Mouse (Mus musculus): ENCODE data around the gene Cluh. TPM values are rescaled to one million over a fixed set of nuclear protein-coding genes. Genes with fewer than 3 reads are reported as not detected.

Cluh gene
- total and polyA plus RNA-seq, 3 experiments, result 133 to 222 (median 200) TPM

DNA sequence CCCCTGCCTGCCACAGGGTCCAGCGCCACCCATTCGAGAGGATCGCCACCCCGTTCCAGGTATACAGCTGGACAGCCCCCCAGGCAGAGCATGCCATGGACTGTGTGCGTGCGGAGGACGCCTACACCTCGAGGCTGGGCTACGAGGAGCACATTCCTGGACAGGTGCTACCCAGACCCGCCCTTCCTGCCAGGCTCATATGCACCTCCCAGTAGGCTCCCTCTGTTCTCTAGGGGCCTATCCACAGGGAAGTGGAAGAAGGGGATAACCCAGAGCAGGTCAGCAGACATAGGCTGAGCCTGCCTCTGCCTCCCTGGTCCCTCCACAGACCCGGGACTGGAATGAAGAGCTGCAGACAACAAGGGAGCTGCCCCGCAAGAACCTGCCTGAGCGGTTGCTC lies 11.0 kb downstream of the Cluh start:
- WGBS, result 90% methylated on average over 13 of the region's 13 CpGs

DNA sequence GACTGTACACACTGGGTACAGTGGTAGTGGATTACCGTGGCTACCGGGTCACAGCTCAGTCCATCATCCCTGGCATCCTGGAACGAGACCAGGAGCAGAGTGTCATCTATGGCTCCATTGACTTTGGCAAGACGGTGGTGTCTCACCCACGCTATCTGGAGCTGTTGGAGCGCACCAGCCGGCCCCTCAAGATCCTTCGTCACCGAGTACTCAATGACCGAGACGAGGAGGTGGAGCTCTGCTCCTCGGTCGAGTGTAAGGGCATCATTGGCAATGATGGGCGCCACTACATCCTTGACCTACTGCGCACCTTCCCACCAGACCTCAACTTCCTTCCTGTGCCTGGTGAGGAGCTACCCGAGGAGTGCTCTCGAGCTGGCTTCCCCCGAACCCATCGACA lies 12.3 kb downstream of the Cluh start:
- 80% methylated on average over 19 of the region's 19 CpGs for WGBS
- DNase-seq, result no peak
- Histone ChIP-seq H3K4me1 (ENCODE audit: control insufficient read depth, insufficient read depth, low read length) (no peaks in the 10 kb centered on the region), H3K27ac (no peak overlapping the region), H3K79me2 (replicated peaks; ENCODE audit: control insufficient read depth, insufficient read depth, low read length) (no peaks in the 10 kb centered on the region), H3K9ac (ENCODE audit: low read depth, low read length) (no peak overlapping the region), H3K36me3 (ENCODE audit: control insufficient read depth, insufficient read depth, low read length) (no peaks in the 10 kb centered on the region), H3K4me3 (no peak overlapping the region), H3K27me3 (ENCODE audit: control insufficient read depth, insufficient read depth, low read length) (no peaks in the 10 kb centered on the region)
- no peak for TF ChIP-seq POLR2A (IDR thresholded peaks at IDR 0.05; ENCODE audit: insufficient read depth, low read depth, low read length)
- no peak for TF ChIP-seq EP300 (IDR thresholded peaks at IDR 0.05; ENCODE audit: insufficient read depth, low read depth, low read length)
- no peak for TF ChIP-seq CTCF (IDR thresholded peaks at IDR 0.05)
- intact Hi-C loops (cut with DNase I), result no loop called here

More for the DNA sequence above, 11.0 kb downstream of the Cluh start:
- Histone ChIP-seq H3K4me1 (ENCODE audit: control insufficient read depth, insufficient read depth, low read length) (no peaks in the 10 kb centered on the region), H3K9ac (ENCODE audit: low read depth, low read length) (no peak overlapping the region), H3K79me2 (replicated peaks; ENCODE audit: control insufficient read depth, insufficient read depth, low read length) (no peaks in the 10 kb centered on the region), H3K4me3 (no peak overlapping the region), H3K27ac (no peak overlapping the region), H3K27me3 (ENCODE audit: control insufficient read depth, insufficient read depth, low read length) (no peaks in the 10 kb centered on the region), H3K36me3 (ENCODE audit: control insufficient read depth, insufficient read depth, low read length) (no peaks in the 10 kb centered on the region)
- TF ChIP-seq EP300 (IDR thresholded peaks at IDR 0.05; ENCODE audit: insufficient read depth, low read depth, low read length) (no peak), POLR2A (IDR thresholded peaks at IDR 0.05; ENCODE audit: insufficient read depth, low read depth, low read length) (no peak), CTCF (IDR thresholded peaks at IDR 0.05) (no peak)
- DNase-seq, result peak in 1 of 2 experiments; percentile 17
- intact Hi-C loops (cut with DNase I), result no loop called here

DNA sequence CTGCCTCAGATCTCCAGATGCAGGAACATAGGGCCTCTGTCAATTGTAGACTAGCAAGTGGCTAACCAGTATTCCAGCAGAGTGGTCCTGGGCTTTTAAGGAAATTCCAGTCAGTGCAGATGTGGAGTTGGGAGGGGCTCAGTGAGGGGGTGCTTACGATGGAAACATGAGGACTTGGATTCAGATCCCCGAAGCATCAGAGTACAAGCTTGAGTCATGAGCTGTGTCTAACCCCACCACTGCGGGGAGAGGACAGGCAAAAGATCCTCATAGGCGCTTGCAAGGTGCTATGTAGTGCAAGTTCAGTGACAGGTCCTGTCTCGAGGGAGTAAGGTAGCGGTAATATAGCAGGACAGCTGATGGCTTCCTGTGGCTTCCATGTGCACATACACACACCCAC lies 12.9 kb downstream of the Cluh start:
- DNase-seq, result no peak

DNA sequence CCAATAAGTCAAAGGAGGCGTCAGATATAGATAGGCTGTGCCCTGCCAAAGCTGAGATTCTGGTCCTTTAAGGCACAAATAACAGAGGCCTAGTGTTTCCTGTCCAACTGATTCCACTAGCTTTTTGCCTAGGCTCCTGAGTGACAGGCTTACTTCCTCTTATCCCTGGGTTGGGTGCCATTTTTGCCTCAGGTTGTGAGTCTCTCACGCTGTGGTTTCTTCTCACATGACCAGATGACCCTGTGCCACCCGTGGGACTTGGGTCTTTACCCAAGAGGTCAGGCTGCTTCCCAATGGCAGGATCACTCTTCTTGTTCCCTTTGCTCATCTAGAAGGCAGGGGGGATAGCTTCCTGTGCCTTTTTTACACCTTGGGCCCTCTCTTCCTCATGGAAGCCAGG lies 15.0 kb downstream of the Cluh start:
- WGBS, result 67% methylated on average over 3 of the region's 3 CpGs
- DNase-seq, result no peak
- Histone ChIP-seq H3K79me2 (replicated peaks; ENCODE audit: control insufficient read depth, insufficient read depth, low read length) (no peaks in the 10 kb centered on the region), H3K9ac (ENCODE audit: low read depth, low read length) (no peak overlapping the region), H3K4me3 (no peak overlapping the region), H3K27ac (no peak overlapping the region), H3K4me1 (ENCODE audit: control insufficient read depth, insufficient read depth, low read length) (no peaks in the 10 kb centered on the region), H3K36me3 (ENCODE audit: control insufficient read depth, insufficient read depth, low read length) (no peaks in the 10 kb centered on the region), H3K27me3 (ENCODE audit: control insufficient read depth, insufficient read depth, low read length) (no peaks in the 10 kb centered on the region)
- TF ChIP-seq POLR2A (IDR thresholded peaks at IDR 0.05; ENCODE audit: insufficient read depth, low read depth, low read length), result no peak
- TF ChIP-seq CTCF (IDR thresholded peaks at IDR 0.05), result no peak
- TF ChIP-seq EP300 (IDR thresholded peaks at IDR 0.05; ENCODE audit: insufficient read depth, low read depth, low read length), result no peak
- intact Hi-C loops (cut with DNase I), result no loop called here

More for the DNA sequence above, 12.9 kb downstream of the Cluh start:
- Histone ChIP-seq H3K4me3 (no peak overlapping the region), H3K79me2 (replicated peaks; ENCODE audit: control insufficient read depth, insufficient read depth, low read length) (no peaks in the 10 kb centered on the region), H3K4me1 (ENCODE audit: control insufficient read depth, insufficient read depth, low read length) (no peaks in the 10 kb centered on the region), H3K9ac (ENCODE audit: low read depth, low read length) (no peak overlapping the region), H3K27me3 (ENCODE audit: control insufficient read depth, insufficient read depth, low read length) (no peaks in the 10 kb centered on the region), H3K36me3 (ENCODE audit: control insufficient read depth, insufficient read depth, low read length) (no peaks in the 10 kb centered on the region), H3K27ac (no peak overlapping the region)
- 73% methylated on average over 6 of the region's 6 CpGs for WGBS
- intact Hi-C loops (cut with DNase I), result no loop called here
- TF ChIP-seq CTCF (IDR thresholded peaks at IDR 0.05) (no peak), POLR2A (IDR thresholded peaks at IDR 0.05; ENCODE audit: insufficient read depth, low read depth, low read length) (no peak), EP300 (IDR thresholded peaks at IDR 0.05; ENCODE audit: insufficient read depth, low read depth, low read length) (no peak)

DNA sequence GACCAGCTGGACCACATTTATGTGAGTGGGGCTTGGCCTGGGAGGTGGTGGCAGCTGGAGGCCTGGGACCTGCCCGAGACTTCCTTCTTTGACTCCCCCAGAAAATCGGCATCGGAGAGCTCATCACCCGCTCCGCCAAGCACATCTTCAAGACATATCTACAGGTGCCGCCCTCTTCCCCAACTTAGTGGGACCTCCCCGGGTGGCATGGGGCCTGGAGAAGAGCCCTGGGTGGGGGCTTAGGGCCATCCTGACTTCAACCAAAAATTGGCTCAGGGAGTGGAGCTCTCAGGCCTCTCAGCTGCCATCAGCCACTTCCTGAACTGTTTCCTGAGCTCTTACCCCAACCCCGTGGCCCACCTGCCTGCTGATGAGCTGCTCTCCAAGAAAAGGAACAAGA lies 15.6 kb downstream of the Cluh start:
- Histone ChIP-seq H3K4me3 (no peak overlapping the region), H3K36me3 (ENCODE audit: control insufficient read depth, insufficient read depth, low read length) (no peaks in the 10 kb centered on the region), H3K79me2 (replicated peaks; ENCODE audit: control insufficient read depth, insufficient read depth, low read length) (no peaks in the 10 kb centered on the region), H3K9ac (ENCODE audit: low read depth, low read length) (no peak overlapping the region), H3K27ac (no peak overlapping the region), H3K4me1 (ENCODE audit: control insufficient read depth, insufficient read depth, low read length) (no peaks in the 10 kb centered on the region), H3K27me3 (ENCODE audit: control insufficient read depth, insufficient read depth, low read length) (no peaks in the 10 kb centered on the region)
- DNase-seq, result no peak
- 80% methylated on average over 8 of the region's 8 CpGs for WGBS
- TF ChIP-seq EP300 (IDR thresholded peaks at IDR 0.05; ENCODE audit: insufficient read depth, low read depth, low read length), result no peak
- no peak for TF ChIP-seq POLR2A (IDR thresholded peaks at IDR 0.05; ENCODE audit: insufficient read depth, low read depth, low read length)
- TF ChIP-seq CTCF (IDR thresholded peaks at IDR 0.05), result no peak
- intact Hi-C loops (cut with DNase I), result no loop called here

DNA sequence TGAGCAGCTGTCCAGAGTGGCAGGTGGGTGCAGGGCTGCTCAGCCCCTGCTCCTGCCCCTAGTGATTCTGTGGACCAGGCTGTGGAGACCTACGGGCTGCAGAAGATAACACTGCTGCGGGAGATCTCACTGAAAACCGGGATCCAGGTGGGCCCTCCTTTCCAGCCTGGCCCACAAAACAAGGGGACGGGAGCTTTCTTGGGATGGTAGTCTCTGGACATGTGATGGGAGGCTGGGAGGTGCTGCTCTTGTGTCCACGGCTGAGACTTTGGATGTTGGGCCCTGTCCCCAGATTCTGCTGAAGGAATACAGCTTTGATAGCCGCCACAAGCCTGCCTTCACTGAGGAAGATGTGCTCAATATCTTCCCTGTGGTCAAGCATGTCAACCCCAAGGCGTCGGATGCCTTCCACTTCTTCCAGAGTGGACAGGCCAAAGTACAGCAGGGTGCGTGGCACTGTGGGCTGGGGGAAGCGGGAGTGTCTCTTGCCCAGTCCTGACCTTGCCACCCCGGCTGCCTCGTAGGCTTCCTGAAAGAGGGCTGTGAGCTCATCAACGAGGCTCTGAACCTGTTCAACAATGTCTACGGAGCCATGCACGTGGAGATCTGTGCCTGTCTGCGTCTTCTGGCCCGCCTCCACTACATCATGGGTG lies 16.5 kb downstream of the Cluh start:
- Histone ChIP-seq H3K36me3 (ENCODE audit: control insufficient read depth, insufficient read depth, low read length) (no peaks in the 10 kb centered on the region), H3K27ac (no peak overlapping the region), H3K27me3 (ENCODE audit: control insufficient read depth, insufficient read depth, low read length) (no peaks in the 10 kb centered on the region), H3K4me1 (ENCODE audit: control insufficient read depth, insufficient read depth, low read length) (no peaks in the 10 kb centered on the region), H3K9ac (ENCODE audit: low read depth, low read length) (no peak overlapping the region), H3K4me3 (no peak overlapping the region), H3K79me2 (replicated peaks; ENCODE audit: control insufficient read depth, insufficient read depth, low read length) (no peaks in the 10 kb centered on the region)
- no peak for DNase-seq
- intact Hi-C loops (cut with DNase I), result no loop called here
- TF ChIP-seq EP300 (IDR thresholded peaks at IDR 0.05; ENCODE audit: insufficient read depth, low read depth, low read length) (no peak), CTCF (IDR thresholded peaks at IDR 0.05) (no peak), POLR2A (IDR thresholded peaks at IDR 0.05; ENCODE audit: insufficient read depth, low read depth, low read length) (no peak)
- WGBS, result 90% methylated on average over 17 of the region's 17 CpGs
